Mouse (Mus musculus): ENCODE measurements around the gene Filip1l. TPM values are rescaled to one million over a fixed set of nuclear protein-coding genes. Genes with fewer than 3 reads are reported as not detected.

The Filip1l gene
- polyA plus RNA-seq, 1 experiment from 2014 or later: 24.3 TPM

- H3K9ac ChIP-seq (ENCODE audit: low read length): no peak overlapping the region
- 95% methylated on average over 8 of the region's 8 CpGs for WGBS
- no peaks in the 10 kb centered on the region for H3K4me1 ChIP-seq (ENCODE audit: control insufficient read depth, insufficient read depth, low read length)
- no peaks in the 10 kb centered on the region for H3K9me3 ChIP-seq (ENCODE audit: control insufficient read depth, low read length)
- H3K27me3 ChIP-seq (ENCODE audit: control insufficient read depth, insufficient read depth, low read length): no peaks in the 10 kb centered on the region
- no peaks in the 10 kb centered on the region for H3K36me3 ChIP-seq (ENCODE audit: control insufficient read depth, insufficient read depth, low read length)
- no peak overlapping the region for H3K27ac ChIP-seq (replicated peaks; ENCODE audit: low read depth, low read length)
- no peak overlapping the region for H3K4me3 ChIP-seq (ENCODE audit: low read depth, low read length)
- ATAC-seq (ENCODE audit: insufficient number of reproducible peaks, low FRiP score, low TSS enrichment, low read depth) (no peak), DNase-seq (ENCODE audit: low spot score) (no peak)
- H3K4me2 ChIP-seq (ENCODE audit: low read depth, severe bottlenecking): no peak overlapping the region
Measured at GRCm38 (mm10) chr16:57490691-57491090, 137.8 kb downstream of the Filip1l start.

DNA sequence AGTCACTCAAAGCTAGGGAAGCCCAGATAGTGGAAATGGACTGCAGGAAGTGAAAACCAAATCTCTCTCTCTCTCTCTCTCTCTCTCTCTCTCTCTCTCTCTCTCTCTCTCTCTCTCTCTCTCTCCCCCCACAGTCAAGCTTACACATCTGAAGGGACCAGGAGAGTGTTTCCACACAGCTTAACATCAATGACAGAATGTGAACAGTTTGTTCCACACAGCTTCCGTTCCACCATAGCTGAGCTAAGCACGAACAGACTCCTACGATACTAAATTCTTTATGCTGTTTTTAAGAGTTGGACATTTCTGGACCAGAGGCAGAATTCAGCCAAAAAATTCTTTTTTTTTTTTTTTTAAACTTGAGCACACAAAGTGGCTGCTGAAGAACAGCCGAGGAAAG, 139.0 kb downstream of the Filip1l start:
- Histone ChIP-seq H3K9ac (ENCODE audit: low read length) (no peak overlapping the region), H3K27me3 (ENCODE audit: control insufficient read depth, insufficient read depth, low read length) (no peaks in the 10 kb centered on the region), H3K4me2 (ENCODE audit: low read depth, severe bottlenecking) (no peak overlapping the region), H3K9me3 (ENCODE audit: control insufficient read depth, low read length) (no peaks in the 10 kb centered on the region), H3K36me3 (ENCODE audit: control insufficient read depth, insufficient read depth, low read length) (no peaks in the 10 kb centered on the region), H3K4me3 (ENCODE audit: low read depth, low read length) (no peak overlapping the region), H3K27ac (replicated peaks; ENCODE audit: low read depth, low read length) (no peak overlapping the region), H3K4me1 (ENCODE audit: control insufficient read depth, insufficient read depth, low read length) (no peaks in the 10 kb centered on the region)
- 94% methylated on average over 4 of the region's 4 CpGs for WGBS
- DNase-seq (ENCODE audit: low spot score) (no peak), ATAC-seq (ENCODE audit: insufficient number of reproducible peaks, low FRiP score, low TSS enrichment, low read depth) (no peak)

DNA sequence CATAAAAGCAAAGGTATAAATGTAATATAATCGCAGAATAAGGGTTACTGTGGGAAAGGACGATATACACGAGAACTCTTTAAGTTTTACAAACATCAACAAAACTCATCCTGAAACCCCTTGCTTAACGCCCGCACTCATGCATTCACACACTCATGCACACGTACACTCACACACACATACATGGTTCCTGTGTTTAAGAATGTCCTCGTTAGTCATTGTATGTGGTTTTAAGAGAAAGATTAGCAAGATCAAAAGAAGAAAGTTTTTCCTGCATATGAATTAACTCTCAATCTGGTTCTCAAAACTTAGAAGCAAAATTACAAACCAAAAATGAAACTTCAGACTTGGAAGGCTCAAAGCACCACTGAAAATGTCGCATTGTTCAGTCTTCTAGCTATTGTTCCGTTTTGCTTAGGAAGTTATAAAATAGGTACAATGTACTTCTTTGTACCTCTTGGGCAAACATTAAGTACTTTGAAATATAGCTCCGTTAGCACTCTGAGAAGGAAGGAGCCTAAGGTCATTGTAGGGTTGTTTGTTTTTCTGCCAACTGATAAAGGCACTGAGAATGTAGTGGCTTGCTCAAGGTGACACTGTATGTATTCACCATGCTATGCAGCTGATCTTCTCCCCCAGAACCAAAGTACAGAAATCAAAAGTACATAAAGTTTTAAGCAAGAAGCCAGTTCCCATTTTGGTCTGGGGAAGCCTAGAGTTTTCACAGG, 142.7 kb downstream of the Filip1l start:
- Histone ChIP-seq H3K9me3 (ENCODE audit: control insufficient read depth, low read length) (no peaks in the 10 kb centered on the region), H3K9ac (ENCODE audit: low read length) (no peak overlapping the region), H3K27me3 (ENCODE audit: control insufficient read depth, insufficient read depth, low read length) (no peaks in the 10 kb centered on the region), H3K4me3 (ENCODE audit: low read depth, low read length) (no peak overlapping the region), H3K4me2 (ENCODE audit: low read depth, severe bottlenecking) (no peak overlapping the region), H3K4me1 (ENCODE audit: control insufficient read depth, insufficient read depth, low read length) (no peaks in the 10 kb centered on the region), H3K27ac (replicated peaks; ENCODE audit: low read depth, low read length) (no peak overlapping the region), H3K36me3 (ENCODE audit: control insufficient read depth, insufficient read depth, low read length) (no peaks in the 10 kb centered on the region)
- ATAC-seq (ENCODE audit: insufficient number of reproducible peaks, low FRiP score, low TSS enrichment, low read depth) (no peak), DNase-seq (ENCODE audit: low spot score) (no peak)
- whole genome bisulfite sequencing: 83% methylated on average over 10 of the region's 10 CpGs

- H3K36me3 ChIP-seq (ENCODE audit: control insufficient read depth, insufficient read depth, low read length): no peaks in the 10 kb centered on the region
- ATAC-seq (ENCODE audit: insufficient number of reproducible peaks, low FRiP score, low TSS enrichment, low read depth) (no peak), DNase-seq (ENCODE audit: low spot score) (no peak)
- no peak overlapping the region for H3K9ac ChIP-seq (ENCODE audit: low read length)
- H3K27me3 ChIP-seq (ENCODE audit: control insufficient read depth, insufficient read depth, low read length): no peaks in the 10 kb centered on the region
- 84% methylated on average over 10 of the region's 10 CpGs for WGBS
- no peak overlapping the region for H3K4me2 ChIP-seq (ENCODE audit: low read depth, severe bottlenecking)
- H3K27ac ChIP-seq (replicated peaks; ENCODE audit: low read depth, low read length): no peak overlapping the region
- H3K9me3 ChIP-seq (ENCODE audit: control insufficient read depth, low read length): no peaks in the 10 kb centered on the region
- no peak overlapping the region for H3K4me3 ChIP-seq (ENCODE audit: low read depth, low read length)
- no peaks in the 10 kb centered on the region for H3K4me1 ChIP-seq (ENCODE audit: control insufficient read depth, insufficient read depth, low read length)
Measured at GRCm38 (mm10) chr16:57496437-57497173, 143.7 kb downstream of the Filip1l start.

GRCm38 (mm10) chr16:57500851-57501250, 148.0 kb downstream of the Filip1l start:
- H3K9me3 ChIP-seq (ENCODE audit: control insufficient read depth, low read length): no peaks in the 10 kb centered on the region
- no peak overlapping the region for H3K9ac ChIP-seq (ENCODE audit: low read length)
- no peak for ATAC-seq (ENCODE audit: insufficient number of reproducible peaks, low FRiP score, low TSS enrichment, low read depth)
- no peak overlapping the region for H3K27ac ChIP-seq (replicated peaks; ENCODE audit: low read depth, low read length)
- no peak overlapping the region for H3K4me3 ChIP-seq (ENCODE audit: low read depth, low read length)
- WGBS: 68% methylated on average over 3 of the region's 3 CpGs
- H3K4me1 ChIP-seq (ENCODE audit: control insufficient read depth, insufficient read depth, low read length): no peaks in the 10 kb centered on the region
- H3K4me2 ChIP-seq (ENCODE audit: low read depth, severe bottlenecking): no peak overlapping the region
- no peaks in the 10 kb centered on the region for H3K27me3 ChIP-seq (ENCODE audit: control insufficient read depth, insufficient read depth, low read length)
- no peak for DNase-seq (ENCODE audit: low spot score)
- H3K36me3 ChIP-seq (ENCODE audit: control insufficient read depth, insufficient read depth, low read length): no peaks in the 10 kb centered on the region

- Histone ChIP-seq H3K9ac (ENCODE audit: low read length) (no peak overlapping the region), H3K27ac (replicated peaks; ENCODE audit: low read depth, low read length) (no peak overlapping the region), H3K4me3 (ENCODE audit: low read depth, low read length) (no peak overlapping the region), H3K9me3 (ENCODE audit: control insufficient read depth, low read length) (no peaks in the 10 kb centered on the region), H3K4me2 (ENCODE audit: low read depth, severe bottlenecking) (no peak overlapping the region), H3K36me3 (ENCODE audit: control insufficient read depth, insufficient read depth, low read length) (no peaks in the 10 kb centered on the region), H3K4me1 (ENCODE audit: control insufficient read depth, insufficient read depth, low read length) (no peaks in the 10 kb centered on the region), H3K27me3 (ENCODE audit: control insufficient read depth, insufficient read depth, low read length) (no peaks in the 10 kb centered on the region)
- DNase-seq (ENCODE audit: low spot score) (no peak), ATAC-seq (ENCODE audit: insufficient number of reproducible peaks, low FRiP score, low TSS enrichment, low read depth) (no peak)
- 38% methylated on average over 2 of the region's 2 CpGs for WGBS
Measured at GRCm38 (mm10) chr16:57502230-57502629, 149.3 kb downstream of the Filip1l start.

DNA sequence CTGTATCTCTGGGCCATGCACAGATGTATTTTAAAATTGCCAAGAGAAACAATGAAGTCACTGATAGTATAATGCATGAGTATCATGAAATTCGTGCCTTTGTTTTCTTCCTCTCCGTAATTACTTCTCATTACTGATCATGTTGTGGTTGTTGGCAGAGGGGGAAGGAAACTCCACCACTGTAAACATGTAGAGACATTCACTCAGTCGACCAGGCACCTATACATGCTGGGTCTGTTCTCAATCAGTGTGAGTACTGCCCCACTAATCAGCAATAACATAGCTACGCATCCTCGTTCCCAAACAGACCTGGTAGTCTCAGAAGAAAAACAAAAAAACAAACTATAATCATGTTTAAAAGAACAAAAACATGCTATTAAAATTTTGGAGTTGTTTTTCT, 149.9 kb downstream of the Filip1l start:
- no peaks in the 10 kb centered on the region for H3K36me3 ChIP-seq (ENCODE audit: control insufficient read depth, insufficient read depth, low read length)
- no peaks in the 10 kb centered on the region for H3K4me1 ChIP-seq (ENCODE audit: control insufficient read depth, insufficient read depth, low read length)
- H3K4me2 ChIP-seq (ENCODE audit: low read depth, severe bottlenecking): no peak overlapping the region
- no peak for DNase-seq (ENCODE audit: low spot score)
- ATAC-seq (ENCODE audit: insufficient number of reproducible peaks, low FRiP score, low TSS enrichment, low read depth): no peak
- no peaks in the 10 kb centered on the region for H3K27me3 ChIP-seq (ENCODE audit: control insufficient read depth, insufficient read depth, low read length)
- no peaks in the 10 kb centered on the region for H3K9me3 ChIP-seq (ENCODE audit: control insufficient read depth, low read length)
- H3K27ac ChIP-seq (replicated peaks; ENCODE audit: low read depth, low read length): no peak overlapping the region
- WGBS: 47% methylated on average over 5 of the region's 5 CpGs
- no peak overlapping the region for H3K4me3 ChIP-seq (ENCODE audit: low read depth, low read length)
- no peak overlapping the region for H3K9ac ChIP-seq (ENCODE audit: low read length)

DNA sequence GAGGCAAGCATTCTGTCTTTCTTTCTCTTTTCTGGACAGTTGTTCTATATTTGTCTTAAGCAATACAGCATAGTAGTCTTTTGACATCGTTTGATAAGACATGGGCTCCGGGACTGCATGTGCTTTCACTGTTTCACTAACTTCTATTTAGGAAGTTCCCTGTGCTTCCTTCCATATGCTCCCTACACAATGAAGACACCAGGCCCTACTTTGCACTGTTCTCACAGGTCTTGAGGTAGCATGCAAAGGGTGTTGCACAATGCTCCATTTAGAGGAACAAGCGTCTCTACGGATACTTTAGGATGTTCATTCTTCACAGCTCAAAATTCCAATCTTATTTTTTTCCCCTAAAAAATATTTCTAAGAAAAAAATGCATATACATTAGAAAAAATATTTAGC, 151.8 kb downstream of the Filip1l start:
- Histone ChIP-seq H3K4me2 (ENCODE audit: low read depth, severe bottlenecking) (no peak overlapping the region), H3K9ac (ENCODE audit: low read length) (no peak overlapping the region), H3K9me3 (ENCODE audit: control insufficient read depth, low read length) (no peaks in the 10 kb centered on the region), H3K27me3 (ENCODE audit: control insufficient read depth, insufficient read depth, low read length) (no peaks in the 10 kb centered on the region), H3K36me3 (ENCODE audit: control insufficient read depth, insufficient read depth, low read length) (no peaks in the 10 kb centered on the region), H3K4me3 (ENCODE audit: low read depth, low read length) (no peak overlapping the region), H3K27ac (replicated peaks; ENCODE audit: low read depth, low read length) (no peak overlapping the region), H3K4me1 (ENCODE audit: control insufficient read depth, insufficient read depth, low read length) (no peaks in the 10 kb centered on the region)
- ATAC-seq (ENCODE audit: insufficient number of reproducible peaks, low FRiP score, low TSS enrichment, low read depth) (no peak), DNase-seq (ENCODE audit: low spot score) (no peak)
- 94% methylated on average over 4 of the region's 4 CpGs for WGBS
